Mouse (Mus musculus) megakaryocyte, adult 5-6 weeks (primary cell): ENCODE measurements around the gene Pbx1. TPM values are rescaled to one million over a fixed set of nuclear protein-coding genes. Genes with fewer than 3 reads are reported as not detected.

ENCODE experiments used
- ATAC-seq: 2 replicates; pipeline ENCODE4 v1.8.0; 2016; ENCODE audit warnings: mild to moderate bottlenecking, inconsistent platforms; ENCODE audit not compliant: poor library complexity, severe bottlenecking
- total RNA-seq, 2 experiments: library from RNA; stranded (forward) in 1 of 2; stranded (reverse) in 1 of 2; fragments of 153-499, 151-499 nt in 1 of 2; fragments of 221-1000, 200-1000 nt in 1 of 2; gene quantifications; 2 replicates each; pipeline versions ENCODE4 v1.2.3 to v1.2.4; 2015 to 2017

The Pbx1 gene
- total RNA-seq, 2 experiments from 2014 or later: 11.2 to 11.6 TPM

GRCm38 (mm10) chr1:168236101-168236500, 196.0 kb downstream of the Pbx1 start:
- ATAC-seq: no peak

DNA sequence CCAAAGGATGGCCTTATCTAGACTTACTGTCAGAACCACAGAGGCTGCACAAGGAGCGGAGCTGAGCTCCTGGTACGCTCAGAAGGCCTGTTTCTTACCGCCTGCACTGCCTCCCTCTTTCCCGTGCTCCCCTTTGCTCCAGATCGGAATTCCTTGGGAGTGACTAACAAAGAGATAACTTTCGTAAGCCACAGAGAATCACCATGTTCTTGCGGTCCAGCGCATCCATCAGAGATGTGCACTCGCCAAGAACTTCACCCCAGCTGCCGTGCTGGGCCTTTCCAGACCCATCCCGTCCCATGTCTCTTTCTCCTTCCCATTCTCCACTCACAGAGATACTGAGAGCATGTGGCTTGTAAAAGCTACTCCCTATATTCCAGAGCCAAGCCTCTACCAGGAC, 197.7 kb downstream of the Pbx1 start:
- ATAC-seq: no peak

GRCm38 (mm10) chr1:168233182-168233581, 198.9 kb downstream of the Pbx1 start:
- ATAC-seq: no peak

- ATAC-seq: no peak
Measured at GRCm38 (mm10) chr1:168231548-168232429, 200.3 kb downstream of the Pbx1 start.

DNA sequence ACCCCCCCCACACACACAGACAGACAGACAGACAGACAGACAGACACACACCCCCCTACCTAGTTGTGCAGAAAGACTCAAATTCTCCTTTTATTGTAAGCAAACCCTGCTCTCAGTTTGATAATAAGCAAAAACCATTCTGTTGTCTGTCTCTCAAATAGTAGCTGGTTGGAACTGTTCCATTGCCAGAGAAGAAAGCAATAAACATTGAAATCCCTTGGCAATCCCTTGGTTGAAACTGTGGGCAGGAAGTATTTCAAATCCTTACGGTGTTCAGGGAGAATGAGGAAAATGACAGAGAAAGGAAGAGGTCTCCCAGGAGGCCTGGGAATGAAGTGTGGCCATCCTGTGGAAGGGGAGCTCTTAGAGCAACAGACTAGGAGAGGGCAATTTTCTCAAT, 201.2 kb downstream of the Pbx1 start:
- ATAC-seq: no peak

- no peak for ATAC-seq
Measured at GRCm38 (mm10) chr1:168230134-168230533, 201.9 kb downstream of the Pbx1 start.

DNA sequence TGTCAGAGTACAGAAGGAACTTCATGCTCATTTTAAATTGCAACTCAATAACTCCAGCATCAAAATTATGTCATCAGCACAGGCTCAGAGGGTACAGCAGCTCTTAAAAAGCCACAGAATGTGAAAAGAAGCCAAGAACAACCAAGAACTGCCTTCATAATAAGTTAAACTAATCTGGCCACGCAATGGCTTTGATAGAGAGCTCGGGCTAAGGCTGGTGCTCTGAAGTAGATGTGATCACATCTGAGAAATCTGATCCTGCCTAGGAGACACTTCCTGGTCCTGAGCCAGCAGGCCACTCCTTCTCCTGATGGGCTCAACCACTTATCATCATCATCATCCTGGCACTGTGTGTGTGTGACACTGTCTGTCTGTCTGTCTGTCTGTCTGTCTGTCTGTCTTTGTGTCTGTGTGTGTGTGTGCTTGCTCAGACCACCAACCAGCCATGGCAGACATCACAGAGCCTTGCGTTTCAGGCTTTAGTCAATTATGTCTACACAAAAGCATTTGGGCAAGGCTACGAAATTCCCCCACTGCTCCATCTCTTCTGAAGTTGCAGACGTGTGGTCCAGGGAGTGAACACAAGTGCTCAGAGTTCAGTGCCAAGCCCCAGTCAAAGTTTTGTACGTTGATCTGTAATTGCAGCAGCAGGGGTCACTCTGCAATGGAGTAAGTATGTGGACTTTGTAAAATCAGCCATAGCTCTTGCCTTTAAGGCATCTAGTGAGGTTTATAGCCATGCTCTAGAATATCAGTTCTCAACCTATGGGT, 203.1 kb downstream of the Pbx1 start:
- no peak for ATAC-seq

DNA sequence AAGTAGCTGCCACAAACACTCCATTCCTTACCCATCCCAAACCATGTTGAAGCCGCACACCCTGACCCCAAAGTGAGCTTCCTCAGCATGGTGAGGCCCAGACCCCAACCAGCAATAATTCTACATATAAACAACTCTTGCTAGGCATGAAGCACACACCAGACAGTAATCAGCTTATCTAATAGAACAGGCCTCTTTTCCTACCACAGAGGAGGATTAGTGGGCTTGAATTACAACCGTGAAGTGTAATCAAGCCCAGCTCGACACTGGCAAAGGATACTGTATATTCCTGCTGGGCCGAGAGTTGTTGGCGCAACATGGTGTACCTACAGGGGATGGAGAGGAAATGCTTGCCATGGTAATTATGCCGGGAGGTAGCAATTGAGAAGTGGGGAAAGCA, 205.9 kb downstream of the Pbx1 start:
- no peak for ATAC-seq

DNA sequence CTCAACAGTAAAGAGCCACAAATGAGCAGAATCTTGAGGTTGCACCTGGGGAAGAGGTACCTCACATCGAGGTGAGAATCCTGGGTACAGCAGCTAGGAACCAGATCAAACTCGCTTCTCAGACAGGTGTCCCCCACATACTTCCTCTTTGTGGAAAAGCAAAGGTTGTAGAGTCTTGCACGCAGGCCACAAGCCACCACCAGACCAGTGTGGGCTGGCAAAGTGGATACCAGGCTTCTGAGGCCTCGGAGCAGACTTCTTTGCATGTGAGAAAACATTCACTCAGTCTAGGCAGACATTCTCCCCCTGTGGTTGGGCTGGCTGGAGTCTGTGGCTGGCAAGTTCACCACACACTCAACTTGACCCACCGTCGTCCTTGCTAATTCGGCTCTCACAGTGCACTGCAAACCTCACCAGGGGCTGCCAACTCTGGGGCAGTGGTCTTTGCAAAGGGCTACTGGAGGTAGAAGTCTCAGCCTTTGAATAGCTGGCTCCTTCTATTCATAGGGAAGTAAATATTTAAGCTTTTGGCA, 206.4 kb downstream of the Pbx1 start:
- ATAC-seq: peak; percentile 57

DNA sequence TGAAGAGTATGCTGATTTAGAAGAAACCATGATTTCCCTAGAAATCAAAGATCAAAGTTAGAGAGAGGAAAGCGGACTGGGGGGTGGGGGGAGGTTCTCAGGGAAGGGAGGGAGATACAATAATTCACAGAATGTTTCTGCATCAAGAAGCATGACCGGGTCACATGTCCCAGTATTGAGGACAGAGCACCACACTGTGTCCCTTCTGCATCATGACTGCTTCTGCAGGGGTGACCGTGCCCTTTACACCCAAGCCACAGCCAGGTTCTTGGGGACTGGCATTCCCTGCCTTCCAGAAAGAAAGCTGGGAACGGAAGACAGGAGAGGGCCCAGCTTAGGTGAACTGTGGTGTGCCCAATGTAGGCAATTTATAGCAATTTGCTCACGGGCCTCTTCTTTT, 207.9 kb downstream of the Pbx1 start:
- no peak for ATAC-seq

GRCm38 (mm10) chr1:168222794-168223193, 209.3 kb downstream of the Pbx1 start:
- ATAC-seq: no peak

- ATAC-seq: no peak
Measured at GRCm38 (mm10) chr1:168221071-168221521, 211.0 kb downstream of the Pbx1 start.

GRCm38 (mm10) chr1:168215896-168216747, 215.9 kb downstream of the Pbx1 start:
- no peak for ATAC-seq

DNA sequence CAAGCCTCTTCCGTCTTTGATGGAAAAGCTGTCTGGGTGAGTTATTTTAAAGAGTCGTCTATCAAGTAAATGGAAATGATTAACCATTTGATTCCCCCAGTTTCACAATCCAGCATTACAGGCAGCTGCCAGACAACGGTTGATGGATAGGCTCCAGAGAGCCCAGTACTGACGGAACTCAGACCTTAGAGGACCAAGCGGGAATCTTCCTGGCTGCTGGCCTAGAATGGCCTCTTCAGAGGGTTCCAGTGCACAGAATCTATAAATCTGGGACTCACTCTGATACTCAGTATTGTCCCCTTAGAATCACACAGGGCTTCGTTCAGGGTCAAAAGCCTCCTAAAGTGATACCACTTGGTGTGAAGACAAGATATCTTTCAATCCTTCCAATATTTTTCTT, 216.6 kb downstream of the Pbx1 start:
- ATAC-seq: no peak

GRCm38 (mm10) chr1:168214040-168214443, 218.0 kb downstream of the Pbx1 start:
- ATAC-seq: peak; percentile 78

DNA sequence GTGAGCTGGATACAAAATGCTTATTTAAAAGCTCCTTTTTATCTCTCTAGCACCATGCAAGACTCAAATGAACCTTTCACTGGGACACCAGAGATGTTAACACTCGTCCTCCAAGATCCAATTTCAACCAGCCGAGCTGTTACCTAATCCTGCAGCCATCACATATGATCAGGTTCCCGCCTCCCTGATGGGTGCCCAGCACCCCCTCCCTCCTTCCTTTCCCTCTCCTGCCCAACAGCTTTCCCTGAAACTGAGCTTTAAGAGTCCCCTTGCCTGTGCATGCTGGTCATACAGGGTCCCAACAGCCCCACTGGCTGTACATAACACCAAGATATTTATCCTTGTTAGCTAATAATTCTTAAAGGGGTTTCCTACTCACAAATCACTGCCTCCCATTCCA, 218.5 kb downstream of the Pbx1 start:
- ATAC-seq: no peak

DNA sequence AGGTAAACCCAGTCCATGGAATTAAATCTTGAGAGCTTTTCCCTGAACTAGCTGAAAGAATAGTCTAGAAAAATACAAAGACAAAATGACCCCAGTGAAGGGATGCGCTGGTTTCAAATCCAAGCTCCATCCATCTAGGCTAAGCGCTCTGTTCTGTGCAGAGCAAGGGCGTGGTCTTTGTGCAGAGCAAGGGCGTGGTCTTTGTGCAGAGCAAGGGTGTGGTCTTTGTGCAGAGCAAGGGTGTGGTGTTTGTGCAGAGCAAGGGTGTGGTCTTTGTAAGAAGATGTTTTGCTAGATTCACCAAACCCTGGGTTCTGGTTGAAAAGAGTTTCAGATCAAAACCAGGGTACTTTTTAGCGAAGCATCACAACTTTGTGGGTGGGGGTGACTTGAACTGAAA, 221.7 kb downstream of the Pbx1 start:
- ATAC-seq: peak; percentile 36; the same call in 1 of the 2 replicates

- ATAC-seq: no peak
Measured at GRCm38 (mm10) chr1:168200570-168201156, 231.4 kb downstream of the Pbx1 start.

DNA sequence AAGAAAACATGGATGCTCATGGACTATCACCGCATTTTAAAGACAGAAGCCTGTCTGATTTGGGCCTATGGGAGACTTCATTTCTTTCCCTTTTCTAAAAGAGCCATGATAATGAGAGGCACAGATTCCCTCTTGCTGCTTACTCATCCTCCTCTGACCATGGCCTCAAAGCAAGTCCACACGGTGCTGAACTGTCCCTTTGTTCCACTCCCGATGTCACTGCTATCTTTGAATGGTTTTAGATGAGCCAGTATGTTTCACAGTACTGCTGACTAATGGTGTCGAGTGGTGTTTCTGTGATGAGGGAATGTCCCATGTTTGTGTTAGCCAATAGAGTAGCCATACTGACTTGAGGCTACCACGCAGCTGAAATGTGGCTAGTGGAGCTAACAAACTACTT, 233.8 kb downstream of the Pbx1 start:
- no peak for ATAC-seq

GRCm38 (mm10) chr1:168197908-168198258, 234.2 kb downstream of the Pbx1 start:
- no peak for ATAC-seq
